Mouse (Mus musculus): Measurements from ENCODE around the gene Ncl.

DNA sequence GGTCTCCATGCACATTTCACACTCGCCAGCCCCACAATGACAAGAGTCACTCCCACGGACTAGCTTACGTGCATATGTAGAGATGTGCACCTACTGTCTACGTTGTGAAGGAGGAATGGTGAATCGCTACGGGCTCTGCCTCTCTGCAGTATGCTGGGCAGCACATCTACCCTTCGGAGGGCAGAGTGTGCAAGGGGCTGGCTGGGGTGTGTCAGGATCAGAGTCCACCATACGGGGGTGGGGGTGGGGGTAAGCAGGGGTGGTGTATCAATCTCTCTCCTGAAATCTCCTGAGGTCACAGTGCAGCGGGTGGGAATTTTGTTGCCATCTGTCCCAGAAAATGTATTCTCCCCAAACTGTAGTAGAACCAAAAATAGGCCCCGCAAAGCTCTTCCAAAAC is 49.3 kb upstream of the Ncl start:
- TF ChIP-seq NANOG (IDR thresholded peaks at IDR 0.05; ENCODE audit: borderline replicate concordance, low read length) (no peak), CTCF (conservative IDR thresholded peaks at IDR 0.05; ENCODE audit: low read length) (no peak)
